Mouse (Mus musculus) forebrain, embryonic 16.5 days (tissue): ENCODE measurements around the gene Cd19. TPM values are rescaled to one million over a fixed set of nuclear protein-coding genes. Genes with fewer than 3 reads are reported as not detected.
"Not testable (repeated sequence)": the region's sequence is repeated elsewhere in the genome, so short reads cannot be mapped to it uniquely, and the experiment has no call there.

ENCODE experiments used
- ATAC-seq: fragments of 200-750 bp; cut with Nextera tagmentation; 2 replicates; pipeline ENCODE4 v1.8.0; 2017; ENCODE audit warnings: mild to moderate bottlenecking, moderate library complexity
- H3K27ac ChIP-seq: fragments of 300-500 bp; sonication (generic); 2 replicates; pipeline ENCODE4 v1.5.1; 2014; ENCODE audit warnings: low read length, control low read depth
- H3K27me3 ChIP-seq: fragments of 300-500 bp; sonication (generic); replicated peaks from 2 replicates; pipeline ENCODE4 v1.6.1; 2014; ENCODE audit warnings: low read length; ENCODE audit not compliant: control insufficient read depth, insufficient read depth
- H3K36me3 ChIP-seq: fragments of 300-500 bp; sonication (generic); 2 replicates; pipeline ENCODE4 v1.6.1; 2014; ENCODE audit not compliant: control insufficient read depth, insufficient read depth
- H3K4me1 ChIP-seq: fragments of 300-500 bp; sonication (generic); replicated peaks from 2 replicates; pipeline ENCODE4 v1.6.1; 2014; ENCODE audit warnings: low read length; ENCODE audit not compliant: control insufficient read depth, insufficient read depth
- H3K4me2 ChIP-seq: fragments of 300-500 bp; sonication (generic); 2 replicates; pipeline ENCODE4 v1.6.1; 2014; ENCODE audit warnings: mild to moderate bottlenecking, low read length, control low read depth
- H3K4me3 ChIP-seq: fragments of 300-500 bp; sonication (generic); replicated peaks from 2 replicates; pipeline ENCODE4 v1.5.1; 2014; ENCODE audit warnings: mild to moderate bottlenecking, low read length, control low read depth
- H3K9ac ChIP-seq: fragments of 300-500 bp; sonication (generic); replicated peaks from 2 replicates; pipeline ENCODE4 v1.6.1; 2014; ENCODE audit warnings: low read depth, low read length, control low read depth
- H3K9me3 ChIP-seq: fragments of 300-500 bp; sonication (generic); 2 replicates; pipeline ENCODE4 v1.6.1; 2016; ENCODE audit warnings: low read length; ENCODE audit not compliant: control insufficient read depth
- WGBS: fragments of 180-500 bp; shearing (Covaris S2); extraction: QIAGEN DNeasy Blood & Tissue Kit; methylation state at CpG from one replicate; pipeline ENCODE4 v1.1.7; 2014; 5-methylcytosine and 5-hydroxymethylcytosine counted together
- polyA plus RNA-seq: library from polyadenylated mRNA; unstranded; fragments of >200 nt; fragmentation: Nextera tagmentation; extraction: Ambion mirVana; gene quantifications from 2 replicates; pipeline ENCODE4 v1.2.1, GENCODE M21; 2015

The Cd19 gene
- polyA plus RNA-seq, 1 experiment from 2014 or later, result not detected

- no peak for ATAC-seq
- no peak overlapping the region for H3K4me2 ChIP-seq
- H3K27me3 ChIP-seq, result no peaks in the 10 kb centered on the region
- H3K9ac ChIP-seq, result no peak overlapping the region
- 97% methylated on average over 4 of the region's 4 CpGs for WGBS
- H3K4me3 ChIP-seq, result no peak overlapping the region
- peaks cover 10% of the 10 kb centered on the region for H3K4me1 ChIP-seq
- H3K27ac ChIP-seq, result no peak overlapping the region
- H3K9me3 ChIP-seq, result no peaks in the 10 kb centered on the region
- H3K36me3 ChIP-seq, result no peaks in the 10 kb centered on the region
Measured at GRCm38 (mm10) chr7:126397822-126398221, 16.9 kb downstream of the Cd19 start.

GRCm38 (mm10) chr7:126397221-126397620 is 17.5 kb downstream of the Cd19 start:
- no peaks in the 10 kb centered on the region for H3K36me3 ChIP-seq
- peak overlapping the region; percentile 27; the same call in 1 of the 2 replicates for H3K9ac ChIP-seq
- 52% methylated on average over 6 of the region's 6 CpGs for WGBS
- H3K27me3 ChIP-seq, result no peaks in the 10 kb centered on the region
- H3K4me3 ChIP-seq, result no peak overlapping the region
- H3K9me3 ChIP-seq, result no peaks in the 10 kb centered on the region
- H3K27ac ChIP-seq, result no peak overlapping the region; the same call in 1 of the 2 replicates
- peaks cover 10% of the 10 kb centered on the region for H3K4me1 ChIP-seq
- H3K4me2 ChIP-seq, result peak overlapping the region; percentile 42
- ATAC-seq, result no peak

DNA sequence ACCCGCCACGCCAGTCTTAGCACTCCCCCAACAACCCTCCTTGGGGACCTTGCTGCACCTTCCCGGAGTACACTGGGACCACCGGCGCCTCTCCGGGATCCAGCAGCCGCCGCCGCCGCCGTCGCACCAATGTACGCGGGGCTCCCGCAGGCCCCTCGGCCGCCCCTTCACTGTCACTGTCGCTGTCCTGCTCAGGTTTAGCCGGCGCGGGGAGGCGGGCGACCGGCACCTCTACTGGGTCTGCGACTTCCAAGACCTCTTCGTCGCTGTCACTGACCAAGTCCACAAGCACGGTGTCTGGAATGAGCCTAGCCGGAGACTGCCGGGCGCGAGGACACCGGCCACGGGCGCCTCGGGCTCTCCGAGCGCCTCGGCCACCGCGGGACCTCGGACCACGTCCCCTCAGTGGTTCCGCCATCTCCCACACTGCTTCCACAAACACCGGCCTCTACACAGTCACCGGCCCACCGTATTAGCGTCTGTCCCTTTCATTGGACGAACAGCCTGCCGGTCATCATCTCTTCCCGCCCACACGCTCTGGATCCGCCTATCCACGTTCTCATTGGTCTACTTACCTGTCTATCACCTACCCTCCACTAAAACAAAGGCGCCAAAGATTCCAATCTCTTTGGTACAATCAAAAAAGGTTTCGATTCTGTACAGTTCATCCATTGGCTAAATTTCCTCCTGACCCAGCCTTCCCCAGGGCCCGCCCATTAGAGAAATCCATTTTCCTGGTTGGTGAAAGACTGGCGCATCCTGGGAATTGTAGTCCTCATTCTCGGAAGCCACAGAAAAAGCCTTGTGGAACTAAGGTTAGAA is 18.2 kb downstream of the Cd19 start, which contains the start of gene Nfatc2ip:
Nfatc2ip (minus strand) TSS at position 440 of the 822 bp plus-strand sequence.
- peak within 1 kb of the TSS; percentile 91 for H3K4me3 ChIP-seq
- ATAC-seq, result peak; percentile 100
- H3K27me3 ChIP-seq, result no peaks in the 10 kb centered on the region
- no peaks in the 10 kb centered on the region for H3K36me3 ChIP-seq
- WGBS, result under 1% methylated on average over 59 of the region's 59 CpGs
- H3K27ac ChIP-seq, result peak within 1 kb of the TSS; percentile 21
- peak within 1 kb of the TSS; percentile 68 for H3K4me2 ChIP-seq
- H3K9me3 ChIP-seq, result no peaks in the 10 kb centered on the region
- H3K9ac ChIP-seq, result peak within 1 kb of the TSS; percentile 79
- peaks cover 10% of the 10 kb centered on the region for H3K4me1 ChIP-seq

DNA sequence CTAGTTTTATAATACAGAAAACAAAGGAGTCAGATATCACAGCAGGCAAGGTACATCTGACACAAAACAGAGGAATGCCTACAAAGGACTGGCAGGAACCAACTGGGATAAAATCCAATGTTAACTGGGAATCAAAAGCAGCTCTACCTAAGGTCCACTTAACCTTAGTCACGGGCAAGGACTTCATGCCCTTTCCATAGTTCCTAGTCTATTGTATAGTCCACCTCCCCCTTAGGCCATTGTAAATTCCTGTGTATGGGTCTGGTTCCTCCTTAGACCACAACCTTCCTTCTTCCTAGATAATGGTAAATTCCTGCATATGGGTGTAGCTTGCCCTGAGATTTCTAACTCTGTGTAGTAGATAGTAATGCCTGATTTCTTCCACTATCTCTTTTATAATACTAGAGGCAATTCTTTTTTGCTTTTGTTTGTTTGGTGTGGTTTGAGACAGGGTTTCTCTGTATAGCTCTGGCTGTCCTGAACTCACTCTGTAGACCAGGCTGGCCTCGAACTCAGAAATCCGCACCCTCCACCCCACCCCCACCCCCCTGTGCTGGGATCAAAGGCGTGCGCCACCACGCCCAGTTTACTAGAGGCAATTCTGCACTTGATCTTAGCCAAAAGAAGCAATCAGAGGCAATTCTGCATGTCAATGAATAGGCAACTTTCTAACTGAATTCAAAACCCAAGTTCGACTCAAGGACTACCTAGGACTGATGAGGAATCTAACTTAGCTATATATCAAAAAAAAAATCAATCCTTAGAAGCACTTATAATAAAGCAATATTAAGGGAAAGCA is 22.4 kb downstream of the Cd19 start:
- H3K4me2 ChIP-seq, H3K27me3 ChIP-seq, ATAC-seq, H3K9ac ChIP-seq, H3K9me3 ChIP-seq, H3K36me3 ChIP-seq, H3K4me1 ChIP-seq, H3K4me3 ChIP-seq, H3K27ac ChIP-seq: not testable (repeated sequence)
- WGBS, result 92% methylated on average over 7 of the region's 7 CpGs

- Histone ChIP-seq H3K27ac (no peak overlapping the region), H3K27me3 (no peaks in the 10 kb centered on the region), H3K4me1 (no peaks in the 10 kb centered on the region), H3K9me3 (no peaks in the 10 kb centered on the region), H3K4me3 (no peak overlapping the region), H3K36me3 (peaks cover 7% of the 10 kb centered on the region; the same call in 1 of the 2 replicates), H3K4me2 (no peak overlapping the region), H3K9ac (no peak overlapping the region)
- ATAC-seq, result no peak
- WGBS, result 100% methylated on average over 1 of the region's 1 CpGs
Measured at GRCm38 (mm10) chr7:126388185-126388584, 26.5 kb downstream of the Cd19 start.

- Histone ChIP-seq H3K27ac (no peak overlapping the region), H3K36me3 (0 out of 2 replicates have a peak, but pooled peaks cover 2% of the 10 kb centered on the region), H3K27me3 (no peaks in the 10 kb centered on the region), H3K9me3 (no peaks in the 10 kb centered on the region), H3K4me2 (no peak overlapping the region), H3K4me3 (no peak overlapping the region), H3K4me1 (no peaks in the 10 kb centered on the region), H3K9ac (no peak overlapping the region)
- 92% methylated on average over 5 of the region's 5 CpGs for WGBS
- no peak for ATAC-seq
Measured at GRCm38 (mm10) chr7:126383565-126383964, 31.1 kb downstream of the Cd19 start.

- under 1% methylated on average over 33 of the region's 33 CpGs for WGBS
- peaks cover 25% of the 10 kb centered on the region for H3K4me1 ChIP-seq
Measured at GRCm38 (mm10) chr7:126377278-126378158, 37.2 kb downstream of the Cd19 start, which contains the start of gene Spns1. TSS of gene Spns1 (minus strand) at chr7:126377450.

DNA sequence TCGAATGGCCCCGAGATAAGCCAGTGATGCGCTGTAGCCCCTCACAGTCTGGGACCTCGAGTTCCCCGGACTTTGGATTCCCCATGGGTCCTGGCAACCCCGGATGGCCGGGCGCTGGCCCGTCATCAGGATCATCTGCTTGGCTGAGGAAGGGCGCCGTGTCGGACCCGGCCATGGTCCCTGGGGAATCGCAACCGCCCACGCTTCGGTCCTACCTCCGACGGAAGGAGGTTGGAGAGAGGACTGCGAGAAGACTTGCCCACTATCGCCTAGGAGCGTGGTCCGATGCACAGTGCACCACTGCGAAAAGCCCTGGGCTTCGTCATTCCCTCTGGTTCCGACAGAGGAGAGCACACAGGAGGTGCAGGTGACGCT is 37.8 kb downstream of the Cd19 start:
- no peaks in the 10 kb centered on the region for H3K27me3 ChIP-seq
- no peak overlapping the region for H3K27ac ChIP-seq
- peak overlapping the region; percentile 64 for H3K4me2 ChIP-seq
- H3K4me1 ChIP-seq, result peaks cover 25% of the 10 kb centered on the region
- H3K4me3 ChIP-seq, result peak overlapping the region; percentile 53
- no peaks in the 10 kb centered on the region for H3K9me3 ChIP-seq
- peaks cover 5% of the 10 kb centered on the region for H3K36me3 ChIP-seq
- peak; percentile 76 for ATAC-seq
- H3K9ac ChIP-seq, result peak overlapping the region; percentile 59
- 1% methylated on average over 27 of the region's 27 CpGs for WGBS

More at GRCm38 (mm10) chr7:126377278-126378158, 37.2 kb downstream of the Cd19 start, which contains the start of gene Spns1:
- peak; percentile 98 for ATAC-seq
- H3K4me3 ChIP-seq, result peak within 1 kb of the TSS; percentile 53
- no peaks in the 10 kb centered on the region for H3K9me3 ChIP-seq
- H3K4me2 ChIP-seq, result peak within 1 kb of the TSS; percentile 64
- H3K36me3 ChIP-seq, result peaks cover 4% of the 10 kb centered on the region
- H3K9ac ChIP-seq, result peak within 1 kb of the TSS; percentile 59
- H3K27ac ChIP-seq, result peak within 1 kb of the TSS; percentile 89
- H3K27me3 ChIP-seq, result no peaks in the 10 kb centered on the region
